Mouse (Mus musculus): ENCODE data around the gene Pkd1l1.

DNA sequence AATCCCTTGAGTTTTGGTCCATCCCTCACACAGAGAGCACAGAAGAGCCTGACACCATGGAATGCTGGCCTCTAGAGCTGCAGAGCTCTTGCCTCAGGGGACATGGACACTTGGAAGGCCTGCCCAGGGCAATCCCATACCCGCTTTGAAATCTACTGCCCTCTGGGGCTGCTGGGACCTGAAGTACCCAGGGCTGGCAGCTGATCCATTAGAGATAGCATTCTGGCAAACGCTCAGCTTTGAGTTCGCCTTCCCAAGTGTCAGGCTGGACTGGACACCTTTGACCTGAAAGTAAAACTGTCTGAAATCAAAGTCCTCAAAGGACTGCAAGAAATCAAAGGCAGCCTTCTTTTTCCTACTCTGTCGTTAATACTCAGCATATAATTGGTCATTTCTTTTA, 15.0 kb downstream of the Pkd1l1 start:
- no peak for TF ChIP-seq CTCF (IDR thresholded peaks at IDR 0.05; ENCODE audit: low read depth, low read length)
- no peak for TF ChIP-seq POLR2A (IDR thresholded peaks at IDR 0.05; ENCODE audit: extremely low read depth, insufficient read depth, low read length)
